Mouse (Mus musculus) liver, adult 2 months (tissue): ENCODE data around the gene Slc27a3.

Experiments
- CTCF ChIP-seq: fragments of 200-500 bp; IDR thresholded peaks from 2 replicates; pipeline ENCODE4 v1.5.1; 2011; ENCODE audit warnings: low read depth, low read length, control low read depth
- POLR2A ChIP-seq: fragments of 200-500 bp; IDR thresholded peaks from 2 replicates; pipeline ENCODE4 v1.6.1; 2011; ENCODE audit warnings: low read length, control low read depth; ENCODE audit not compliant: insufficient read depth; ENCODE audit errors: extremely low read depth

- TF ChIP-seq CTCF = no peak
- TF ChIP-seq POLR2A = no peak
Measured at GRCm38 (mm10) chr3:90395629-90396028, 5.9 kb upstream of the Slc27a3 start.
